Comparison of ENCODE assay signal across 13 mouse cellular contexts in the genomic region with DNA sequence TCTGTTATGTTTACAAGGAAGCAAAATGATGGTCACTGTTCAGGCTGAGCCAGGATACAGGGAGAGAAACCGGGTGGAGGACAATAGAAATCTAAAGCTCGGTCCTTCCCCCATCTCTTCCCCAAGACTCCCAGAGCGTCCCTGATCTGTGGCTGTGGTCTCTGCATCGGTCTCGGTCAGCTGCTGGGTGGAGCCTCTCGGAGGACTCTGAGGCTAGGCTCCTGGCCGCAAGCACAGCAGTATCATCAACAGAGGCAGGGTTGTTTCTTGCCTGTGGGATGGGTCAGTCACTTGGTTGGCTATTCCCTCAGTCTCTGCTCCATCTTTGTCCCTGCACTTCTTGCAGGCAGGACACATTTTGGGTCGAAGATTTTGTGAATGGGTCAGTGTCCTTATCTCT.
DNase-seq lines count a peak whose midpoint lies in the region; ATAC-seq lines count a peak whose summit lies in the region.
"Had no signal": no experiment of that assay in that cellular context is flagged by ENCODE, and none has a peak within 500 bp of the region (broad histone marks: within the 10 kb centered on the region; RNA-seq: fewer than 3 reads in every experiment).

No protein-coding gene starts in this region.

- peaks cover 50% of the 10 kb centered on the region for H3K4me1 ChIP-seq in hindbrain, embryonic 10.5 days (replicated peaks)
- H3K4me1 ChIP-seq in hindbrain, embryonic 12.5 days: peaks cover 39% of the 10 kb centered on the region
- H3K4me1 ChIP-seq in midbrain, embryonic 13.5 days (replicated peaks): peaks cover 51% of the 10 kb centered on the region
- H3K4me1 ChIP-seq in midbrain, embryonic 16.5 days (ENCODE audit: control insufficient read depth, insufficient read depth, low read length): peaks cover 19% of the 10 kb centered on the region
- H3K4me1 ChIP-seq in hindbrain, embryonic 15.5 days (replicated peaks): peaks cover 35% of the 10 kb centered on the region
- peaks cover 9% of the 10 kb centered on the region; the same call in 1 of the 2 replicates for H3K4me1 ChIP-seq in kidney, embryonic 14.5 days (ENCODE audit: control insufficient read depth, insufficient read depth, low read length)
- peaks cover 24% of the 10 kb centered on the region for H3K4me1 ChIP-seq in kidney, embryonic 16.5 days (ENCODE audit: insufficient read depth, low read length)

- no peaks in the 10 kb centered on the region for H3K36me3 ChIP-seq in hindbrain, embryonic 10.5 days
- H3K36me3 ChIP-seq in hindbrain, embryonic 12.5 days: no peaks in the 10 kb centered on the region
- H3K36me3 ChIP-seq in midbrain, embryonic 13.5 days: no peaks in the 10 kb centered on the region
- H3K36me3 ChIP-seq in midbrain, embryonic 16.5 days (ENCODE audit: control insufficient read depth, insufficient read depth, low read length): no peaks in the 10 kb centered on the region
- no peaks in the 10 kb centered on the region for H3K36me3 ChIP-seq in hindbrain, embryonic 15.5 days
- no peaks in the 10 kb centered on the region for H3K36me3 ChIP-seq in kidney, embryonic 14.5 days (ENCODE audit: control insufficient read depth, insufficient read depth, low read length)
- H3K36me3 ChIP-seq in kidney, embryonic 16.5 days (ENCODE audit: insufficient read depth, low read length): no peaks in the 10 kb centered on the region
- H3K36me3 ChIP-seq: liver, embryonic 12.5 days had no signal

- no peak overlapping the region for H3K4me2 ChIP-seq in hindbrain, embryonic 12.5 days (replicated peaks)
- no peak overlapping the region for H3K4me2 ChIP-seq in midbrain, embryonic 13.5 days (replicated peaks)
- H3K4me2 ChIP-seq in midbrain, embryonic 16.5 days (ENCODE audit: low read length): no peak overlapping the region
- no peak overlapping the region for H3K4me2 ChIP-seq in hindbrain, embryonic 15.5 days
- no peak overlapping the region for H3K4me2 ChIP-seq in kidney, embryonic 14.5 days (replicated peaks; ENCODE audit: low read depth, low read length)
- H3K4me2 ChIP-seq in kidney, embryonic 16.5 days (replicated peaks; ENCODE audit: low read depth, low read length): no peak overlapping the region
- H3K4me2 ChIP-seq: liver, embryonic 12.5 days had no signal

- H3K27ac ChIP-seq in hindbrain, embryonic 10.5 days: peak overlapping the region; percentile 3; the same call in 1 of the 2 replicates
- no peak overlapping the region; the same call in 1 of the 2 replicates for H3K27ac ChIP-seq in hindbrain, embryonic 12.5 days
- H3K27ac ChIP-seq in midbrain, embryonic 13.5 days: peak overlapping the region; percentile 30; the same call in 1 of the 2 replicates
- no peak overlapping the region for H3K27ac ChIP-seq in midbrain, embryonic 16.5 days (ENCODE audit: low read length)
- H3K27ac ChIP-seq in hindbrain, embryonic 15.5 days (replicated peaks): no peak overlapping the region
- no peak overlapping the region for H3K27ac ChIP-seq in kidney, embryonic 14.5 days (ENCODE audit: low read depth, low read length)
- H3K27ac ChIP-seq in kidney, embryonic 16.5 days (ENCODE audit: low read length): no peak overlapping the region
- H3K27ac ChIP-seq: liver, embryonic 12.5 days had no signal

- no peak overlapping the region for H3K9ac ChIP-seq in hindbrain, embryonic 12.5 days
- H3K9ac ChIP-seq in midbrain, embryonic 13.5 days (replicated peaks): no peak overlapping the region
- no peak overlapping the region for H3K9ac ChIP-seq in midbrain, embryonic 16.5 days (ENCODE audit: low read depth, low read length)
- H3K9ac ChIP-seq in hindbrain, embryonic 15.5 days: no peak overlapping the region
- no peak overlapping the region for H3K9ac ChIP-seq in kidney, embryonic 14.5 days (ENCODE audit: low read depth, low read length)
- H3K9ac ChIP-seq in kidney, embryonic 16.5 days (replicated peaks; ENCODE audit: low read length): no peak overlapping the region
- H3K9ac ChIP-seq: liver, embryonic 12.5 days had no signal

- no peaks in the 10 kb centered on the region for H3K9me3 ChIP-seq in hindbrain, embryonic 10.5 days
- H3K9me3 ChIP-seq in hindbrain, embryonic 12.5 days (replicated peaks): no peaks in the 10 kb centered on the region
- no peaks in the 10 kb centered on the region for H3K9me3 ChIP-seq in midbrain, embryonic 13.5 days
- H3K9me3 ChIP-seq in midbrain, embryonic 16.5 days (replicated peaks; ENCODE audit: control insufficient read depth, low read length, poor library complexity, severe bottlenecking): no peaks in the 10 kb centered on the region
- H3K9me3 ChIP-seq in hindbrain, embryonic 15.5 days: no peaks in the 10 kb centered on the region
- no peaks in the 10 kb centered on the region for H3K9me3 ChIP-seq in kidney, embryonic 14.5 days (ENCODE audit: control insufficient read depth, low read length)
- no peaks in the 10 kb centered on the region for H3K9me3 ChIP-seq in kidney, embryonic 16.5 days (ENCODE audit: low read length)
- H3K9me3 ChIP-seq: liver, embryonic 12.5 days had no signal

- ATAC-seq in hindbrain, embryonic 12.5 days (ENCODE audit: low FRiP score): no peak
- no peak for ATAC-seq in midbrain, embryonic 13.5 days
- ATAC-seq in midbrain, embryonic 16.5 days: no peak
- 0 out of 2 replicates have a peak, but pooled peaks have one; percentile 35 for ATAC-seq in hindbrain, embryonic 15.5 days (ENCODE audit: low FRiP score, low read depth)
- no peak for ATAC-seq in kidney, embryonic 14.5 days (ENCODE audit: low FRiP score, low TSS enrichment)
- no peak for ATAC-seq in kidney, embryonic 16.5 days (ENCODE audit: low FRiP score, low TSS enrichment)
- ATAC-seq: liver, embryonic 12.5 days; lung, postnatal 0 days had no signal

- WGBS in hindbrain, embryonic 10.5 days: 59% methylated on average over 8 of the region's 8 CpGs
- WGBS in hindbrain, embryonic 12.5 days: 62% methylated on average over 8 of the region's 8 CpGs
- 51% methylated on average over 8 of the region's 8 CpGs for WGBS in midbrain, embryonic 13.5 days
- WGBS in midbrain, embryonic 16.5 days: 61% methylated on average over 8 of the region's 8 CpGs
- WGBS in hindbrain, embryonic 15.5 days: 66% methylated on average over 8 of the region's 8 CpGs
- WGBS in kidney, embryonic 14.5 days: 74% methylated on average over 8 of the region's 8 CpGs
- 68% methylated on average over 8 of the region's 8 CpGs for WGBS in kidney, embryonic 16.5 days

- no peak overlapping the region for H3K4me3 ChIP-seq in hindbrain, embryonic 10.5 days
- no peak overlapping the region for H3K4me3 ChIP-seq in hindbrain, embryonic 12.5 days
- H3K4me3 ChIP-seq in midbrain, embryonic 13.5 days (replicated peaks): no peak overlapping the region
- H3K4me3 ChIP-seq in midbrain, embryonic 16.5 days (ENCODE audit: low read depth, low read length): no peak overlapping the region
- no peak overlapping the region for H3K4me3 ChIP-seq in hindbrain, embryonic 15.5 days
- H3K4me3 ChIP-seq in kidney, embryonic 14.5 days (ENCODE audit: low read length): no peak overlapping the region
- no peak overlapping the region for H3K4me3 ChIP-seq in kidney, embryonic 16.5 days (ENCODE audit: low read length)
- H3K4me3 ChIP-seq: liver, embryonic 12.5 days had no signal

- no peak for DNase-seq in hindbrain, embryonic 10.5 days (ENCODE audit: low spot score)
- DNase-seq: heart, postnatal 36 days; kidney, adult 8-10 months; right cerebral cortex, postnatal 25 days had no signal

- H3K27me3 ChIP-seq in hindbrain, embryonic 10.5 days (ENCODE audit: insufficient read depth, poor library complexity, severe bottlenecking): no peaks in the 10 kb centered on the region
- H3K27me3 ChIP-seq in hindbrain, embryonic 12.5 days: no peaks in the 10 kb centered on the region
- no peaks in the 10 kb centered on the region for H3K27me3 ChIP-seq in midbrain, embryonic 13.5 days
- H3K27me3 ChIP-seq in midbrain, embryonic 16.5 days (ENCODE audit: control insufficient read depth, insufficient read depth, low read depth, low read length): no peaks in the 10 kb centered on the region
- no peaks in the 10 kb centered on the region for H3K27me3 ChIP-seq in hindbrain, embryonic 15.5 days
- no peaks in the 10 kb centered on the region for H3K27me3 ChIP-seq in kidney, embryonic 14.5 days (ENCODE audit: control insufficient read depth, insufficient read depth, low read length)
- H3K27me3 ChIP-seq in kidney, embryonic 16.5 days (ENCODE audit: insufficient read depth, low read length): no peaks in the 10 kb centered on the region
- H3K27me3 ChIP-seq: CH12.LX; liver, embryonic 12.5 days had no signal

Comparison
In these comparisons a context has a peak if more than half of its experiments do, and no peak if none do; other contexts are left out.
1. H3K27ac ChIP-seq: peak in hindbrain, embryonic 10.5 days (single experiment) and midbrain, embryonic 13.5 days (single experiment); none in hindbrain, embryonic 12.5 days (single experiment), midbrain, embryonic 16.5 days (single experiment), hindbrain, embryonic 15.5 days (single experiment), kidney, embryonic 14.5 days (single experiment) and kidney, embryonic 16.5 days (single experiment).